Mouse (Mus musculus) CD8-positive naive resting alpha-beta T cell, adult 2 months (primary cell): ENCODE data around the gene Kcnj9.

ENCODE experiments used
- DNase-seq, 2 experiments: peaks; one replicate each; pipeline ENCODE4 v3.0.0; 2022; ENCODE audit warnings: low read depth in 2 of 2, low spot score in 2 of 2

Kcnj9 gene

DNA sequence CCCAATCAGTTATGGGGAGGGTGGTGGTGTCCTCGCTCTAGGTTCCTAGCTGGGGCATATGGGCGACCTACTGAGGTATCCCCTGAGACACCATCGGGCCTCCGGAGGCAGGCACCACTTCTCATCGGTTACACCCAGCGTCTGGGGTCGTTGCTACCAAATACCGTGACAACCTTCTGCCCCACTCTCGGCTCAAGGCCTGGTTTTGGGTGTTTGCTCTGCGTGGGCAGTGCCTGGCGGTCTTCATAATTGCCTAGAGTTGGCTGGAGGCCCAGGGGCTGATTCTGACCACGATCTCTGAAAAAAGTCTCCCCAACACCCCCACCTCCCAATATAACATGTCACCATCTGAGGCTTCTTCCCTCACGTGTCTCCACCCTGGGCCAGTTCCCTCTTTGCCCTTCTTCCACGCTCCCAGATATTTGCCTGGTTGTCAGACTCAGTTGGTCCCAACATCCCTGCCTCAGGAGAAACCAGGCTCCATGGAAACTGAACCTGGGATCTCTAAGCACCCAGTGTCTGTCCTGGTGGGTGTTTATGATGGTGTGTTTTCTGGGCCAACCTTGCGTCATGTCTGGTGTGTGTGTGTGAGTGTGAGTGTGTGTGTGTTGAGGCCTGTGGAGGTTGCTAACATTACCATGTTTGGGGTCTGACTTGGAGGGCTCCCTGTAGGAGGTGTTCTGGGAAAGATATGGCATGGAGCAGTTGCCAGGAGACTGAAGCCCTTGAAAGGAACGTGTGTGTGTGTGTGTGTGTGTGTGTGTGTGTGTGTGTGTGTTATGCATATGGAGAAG is 16.2 kb downstream of the Kcnj9 start:
- peak in 1 of 2 experiments; percentile 25 for DNase-seq

- DNase-seq = peak; percentile 73
Measured at GRCm38 (mm10) chr1:172311921-172312767, 17.0 kb downstream of the Kcnj9 start.

DNA sequence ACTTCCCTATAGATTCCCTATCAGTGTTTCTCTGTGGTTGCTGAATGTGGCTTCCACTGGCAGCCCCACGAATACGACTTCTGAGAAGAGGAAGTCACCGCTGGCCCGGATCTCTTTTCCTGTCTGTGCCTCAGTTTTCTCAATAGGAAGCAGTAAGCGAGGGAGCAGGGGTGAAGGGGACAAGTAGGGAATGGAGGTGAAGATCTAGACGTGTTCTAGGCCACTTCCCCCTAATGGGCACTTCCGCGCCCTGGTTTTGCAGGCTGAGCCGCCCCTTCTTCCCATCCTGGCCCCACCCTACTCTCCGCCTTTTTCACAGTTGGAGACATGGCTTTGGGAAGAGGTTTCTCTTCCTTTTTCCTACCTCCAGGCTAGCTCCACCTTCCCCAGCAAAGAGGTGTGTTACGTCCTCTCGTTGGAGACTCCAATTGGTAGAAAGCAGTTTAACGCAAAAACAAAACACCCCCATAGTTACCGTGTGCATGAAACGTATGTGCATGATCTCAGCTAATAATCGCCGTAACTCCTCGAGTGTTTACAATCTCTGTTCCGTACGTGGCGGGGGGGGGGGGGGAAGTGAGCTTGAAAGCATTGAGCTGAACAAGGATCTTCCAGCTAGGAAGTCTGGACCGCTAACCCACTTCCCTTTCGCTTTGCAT is 17.7 kb downstream of the Kcnj9 start:
- peak in 1 of 2 experiments; percentile 30 for DNase-seq

- DNase-seq = peak; percentile 81 to 89
Measured at GRCm38 (mm10) chr1:172309699-172310398, 19.3 kb downstream of the Kcnj9 start.

DNA sequence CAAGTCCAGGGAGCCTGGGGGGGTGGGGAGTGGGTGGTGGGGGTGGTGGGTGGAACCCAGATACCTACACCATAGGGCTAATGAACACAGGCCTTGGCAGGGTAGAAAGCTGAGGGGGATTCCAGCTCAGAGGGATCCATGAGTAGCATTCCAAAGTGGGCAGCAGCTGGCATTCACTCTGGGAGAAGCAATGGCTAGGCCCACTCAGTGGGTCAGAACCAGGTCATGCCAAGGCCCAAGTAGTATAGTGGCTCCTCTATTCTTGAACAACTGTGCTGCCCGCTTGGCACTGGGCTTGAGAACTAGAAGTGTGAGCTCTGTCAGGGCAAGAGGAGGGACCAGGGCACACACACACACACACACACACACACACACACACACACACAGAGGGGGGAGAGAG is 20.7 kb downstream of the Kcnj9 start:
- DNase-seq = no peak

DNA sequence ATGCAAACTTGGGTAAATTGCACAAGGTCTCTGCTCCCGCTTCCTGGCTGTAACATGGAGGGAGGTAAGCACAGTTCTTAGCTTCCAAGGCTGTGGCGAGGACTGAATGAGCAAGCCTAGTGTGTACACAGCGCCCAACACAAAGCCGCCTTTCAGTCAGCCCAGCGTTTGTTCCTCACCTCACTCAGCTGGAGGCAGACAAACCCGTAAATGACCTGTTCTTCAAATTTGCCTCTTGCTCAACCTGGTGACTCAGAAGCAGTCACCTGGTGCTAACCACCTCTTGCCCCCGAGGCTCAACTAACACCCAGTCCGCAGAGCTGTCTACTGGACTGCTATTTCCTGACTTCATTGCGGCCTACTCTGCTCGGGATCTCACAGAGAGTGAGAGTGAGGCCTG is 21.2 kb downstream of the Kcnj9 start:
- DNase-seq = no peak

DNA sequence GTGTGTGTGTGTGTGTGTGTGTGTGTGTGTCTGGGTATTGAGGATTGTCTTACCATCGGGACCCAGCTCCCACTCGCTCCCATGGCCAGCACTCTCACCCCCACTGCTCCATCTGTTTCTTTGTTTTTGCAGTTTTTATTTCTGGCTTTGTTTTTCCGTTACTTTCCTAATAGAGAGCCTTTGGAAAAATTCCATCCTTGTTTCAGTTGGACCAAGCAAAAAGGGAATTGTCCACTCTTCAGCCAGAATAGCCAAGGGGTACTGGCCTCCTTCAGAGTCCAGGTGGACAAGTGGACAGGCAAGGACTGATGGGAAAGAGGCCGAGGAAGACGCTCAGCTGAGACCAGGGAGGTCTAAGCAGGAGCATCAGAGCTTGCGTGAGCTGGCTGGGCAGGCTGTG is 22.2 kb downstream of the Kcnj9 start:
- DNase-seq = no peak

- no peak for DNase-seq
Measured at GRCm38 (mm10) chr1:172306196-172306595, 22.9 kb downstream of the Kcnj9 start.

DNA sequence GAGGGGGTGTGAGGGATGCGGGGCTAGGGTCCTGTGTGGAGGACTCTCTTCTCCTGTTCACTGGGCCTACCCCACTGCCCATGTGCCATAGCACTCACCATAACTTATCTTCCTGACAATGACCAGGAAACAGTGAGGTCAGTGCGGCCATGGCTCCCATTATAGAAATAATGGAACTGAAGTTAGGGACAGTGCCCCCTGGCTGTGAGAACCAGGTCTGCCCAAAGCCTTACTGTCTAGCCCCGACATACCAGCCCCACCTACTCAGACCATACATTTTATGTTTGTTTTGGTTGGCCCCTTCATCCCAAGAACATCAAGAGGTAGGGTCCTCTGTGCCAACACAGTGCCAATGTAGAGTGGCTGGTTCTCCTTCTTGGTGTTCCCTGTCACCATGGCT is 23.5 kb downstream of the Kcnj9 start:
- DNase-seq = no peak

DNA sequence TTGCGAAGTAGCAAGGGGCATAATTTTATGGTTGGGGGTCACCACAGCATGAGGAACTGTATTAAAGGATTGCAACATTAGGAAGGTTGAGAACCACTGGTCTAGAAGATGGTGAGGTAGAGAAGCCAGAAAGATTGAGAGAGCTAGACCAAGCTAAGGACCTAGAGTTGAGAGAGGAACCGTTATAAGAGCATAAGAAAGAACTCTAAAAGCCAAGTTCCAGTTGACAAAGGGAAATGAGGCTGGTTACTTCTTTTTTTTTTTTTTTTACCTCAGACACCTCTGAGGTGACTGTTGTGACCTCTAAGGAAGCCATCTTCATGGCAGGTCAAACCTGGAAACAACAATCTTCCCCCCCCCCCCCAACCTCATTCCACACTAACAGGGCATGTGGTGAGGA is 24.0 kb downstream of the Kcnj9 start:
- DNase-seq = no peak

GRCm38 (mm10) chr1:172304443-172304842 is 24.7 kb downstream of the Kcnj9 start:
- no peak for DNase-seq

- no peak for DNase-seq
Measured at GRCm38 (mm10) chr1:172302851-172303250, 26.3 kb downstream of the Kcnj9 start.

GRCm38 (mm10) chr1:172302311-172302710 is 26.8 kb downstream of the Kcnj9 start:
- DNase-seq = no peak

- no peak for DNase-seq
Measured at GRCm38 (mm10) chr1:172301180-172301579, 27.9 kb downstream of the Kcnj9 start.

- no peak for DNase-seq
Measured at GRCm38 (mm10) chr1:172300247-172300646, 28.9 kb downstream of the Kcnj9 start.

DNA sequence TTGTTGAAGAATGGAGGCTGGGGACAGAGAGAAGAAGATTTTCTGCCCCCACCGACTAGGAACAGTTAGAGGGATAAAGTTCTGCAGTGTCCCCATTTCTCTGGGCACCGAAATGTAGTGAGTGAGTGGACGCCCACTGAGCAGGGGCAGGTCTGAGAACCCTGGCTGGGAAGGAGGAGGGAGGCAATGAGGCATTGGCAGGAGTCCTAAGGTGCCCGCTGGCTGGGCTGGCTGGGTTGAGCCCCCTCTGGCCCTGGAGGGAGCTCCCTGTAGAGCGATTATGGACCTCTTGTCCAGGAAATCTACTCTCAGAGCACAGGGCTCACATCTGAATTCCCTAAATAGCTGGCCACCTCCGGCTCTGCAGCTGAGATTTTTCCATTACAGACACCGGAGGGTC is 29.6 kb downstream of the Kcnj9 start:
- DNase-seq = no peak

DNA sequence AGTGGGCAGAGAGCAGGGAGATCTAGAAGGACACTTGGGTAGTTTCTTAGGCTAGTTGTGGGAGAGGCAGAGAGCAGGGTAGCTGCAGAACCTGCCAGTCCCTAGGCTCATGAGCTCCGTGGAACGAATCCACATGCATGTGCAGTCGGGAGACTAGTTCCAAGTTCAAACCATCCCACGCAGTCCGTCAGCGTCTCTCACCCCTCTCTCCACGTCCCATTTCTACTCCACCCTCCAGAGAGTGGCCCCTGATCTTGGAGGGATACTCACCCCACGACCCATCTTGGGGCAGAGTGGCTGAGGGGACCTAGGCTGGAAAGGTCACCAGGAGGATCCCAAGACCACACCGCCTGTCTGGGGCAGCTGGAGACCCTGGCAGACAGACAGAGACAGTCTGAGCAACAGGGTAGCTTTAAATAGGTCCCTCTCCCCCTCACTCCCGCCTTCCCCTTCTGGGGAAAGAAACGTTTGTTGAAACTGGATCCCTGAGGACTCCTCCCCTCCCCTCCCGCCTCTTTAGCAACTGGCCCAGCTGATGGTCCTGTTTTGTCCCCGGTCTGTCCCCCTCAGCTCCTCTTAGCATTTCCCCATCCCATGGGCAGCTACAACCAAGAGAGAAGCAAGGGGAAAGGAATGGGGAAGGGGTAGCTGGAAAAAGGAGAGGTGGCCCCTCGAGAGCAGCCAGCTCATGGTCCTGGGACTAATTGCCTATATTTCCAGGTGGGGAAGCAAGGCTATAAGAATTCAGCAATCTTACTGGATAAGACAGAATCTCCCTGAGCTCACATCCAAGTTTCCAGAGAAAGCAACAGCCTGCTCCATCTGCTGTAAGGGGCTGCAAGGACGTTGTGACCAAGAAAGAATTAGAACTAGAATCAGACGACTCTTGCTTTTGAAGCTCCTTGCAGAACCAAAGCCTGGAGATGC is 31.2 kb downstream of the Kcnj9 start, which contains the start of gene Atp1a2:
Atp1a2 (minus strand) TSS at position 454 of the 927 bp plus-strand sequence.
- DNase-seq = no peak

DNA sequence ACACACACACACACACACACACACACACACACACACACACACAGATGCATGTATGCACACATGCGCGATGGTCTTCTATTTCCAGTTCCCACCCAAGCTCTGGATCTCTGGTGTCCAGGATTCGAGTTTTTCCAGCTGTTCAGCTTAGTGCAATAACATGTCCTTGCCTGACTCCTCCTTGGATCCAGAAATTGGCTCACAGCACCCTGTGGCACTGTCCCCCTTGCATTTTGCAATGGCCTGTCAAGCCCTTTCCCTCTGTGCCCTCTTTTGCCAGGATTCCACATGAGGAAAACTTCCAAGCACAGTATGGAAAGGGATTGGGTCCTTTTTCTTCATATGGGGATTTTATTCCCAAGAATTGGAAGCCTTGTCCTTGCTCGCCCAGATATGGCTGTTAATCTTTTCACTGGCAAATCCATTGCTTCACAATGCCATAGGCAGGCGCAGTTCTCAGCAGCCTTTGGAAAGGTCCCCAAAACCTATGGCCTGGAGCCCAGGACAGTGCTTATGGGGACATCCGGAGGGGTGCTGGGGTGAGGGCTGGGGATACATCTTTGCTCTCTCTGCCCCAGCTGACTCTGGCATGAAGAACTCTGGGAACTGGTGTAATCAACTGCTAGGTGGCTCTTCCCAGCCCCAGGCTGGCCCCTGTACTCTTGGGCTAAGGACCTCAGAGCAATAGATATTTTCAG is 32.2 kb downstream of the Kcnj9 start:
- DNase-seq = no peak

DNA sequence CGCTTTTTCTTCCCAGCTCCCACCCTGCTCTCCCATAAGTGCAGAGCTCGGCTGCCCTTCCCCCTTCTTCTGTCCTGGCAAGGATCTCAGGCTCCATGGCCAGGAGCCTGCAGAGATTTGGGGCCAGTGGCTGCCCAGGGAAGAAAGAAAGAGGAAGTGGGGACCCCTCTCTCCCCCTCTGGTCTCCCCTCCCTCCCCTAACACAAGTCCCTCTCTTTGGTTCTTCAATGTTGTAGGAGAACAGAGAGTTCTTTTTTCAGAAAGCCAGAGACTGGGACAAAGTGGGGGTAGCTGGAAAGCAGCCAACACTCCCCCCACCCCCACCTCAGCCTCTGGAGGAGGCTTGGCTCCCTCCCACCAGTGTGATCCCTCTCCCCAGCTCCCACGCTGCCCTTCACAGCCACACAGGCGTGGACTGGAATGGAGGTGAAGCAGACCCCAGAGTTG is 33.3 kb downstream of the Kcnj9 start:
- DNase-seq = no peak
